Mouse (Mus musculus): ENCODE measurements around the gene Eddm3b. TPM values are rescaled to one million over a fixed set of nuclear protein-coding genes. Genes with fewer than 3 reads are reported as not detected.

The Eddm3b gene
- polyA plus RNA-seq, 1 experiment from 2014 or later: not detected

GRCm38 (mm10) chr14:51128775-51129623 is 14.8 kb downstream of the Eddm3b start:
- no peak overlapping the region for H3K4me2 ChIP-seq (replicated peaks)
- no peaks in the 10 kb centered on the region for H3K4me1 ChIP-seq
- no peak overlapping the region for H3K9ac ChIP-seq
- ATAC-seq (ENCODE audit: insufficient number of reproducible peaks, low FRiP score, low TSS enrichment, low read depth): no peak
- WGBS: 78% methylated on average over 9 of the region's 9 CpGs
- no peak overlapping the region for H3K27ac ChIP-seq (replicated peaks)
- H3K27me3 ChIP-seq: no peaks in the 10 kb centered on the region
- H3K36me3 ChIP-seq: no peaks in the 10 kb centered on the region
- H3K9me3 ChIP-seq (replicated peaks): 0 out of 2 replicates have a peak, but pooled peaks cover 5% of the 10 kb centered on the region
- H3K4me3 ChIP-seq (replicated peaks): no peak overlapping the region

DNA sequence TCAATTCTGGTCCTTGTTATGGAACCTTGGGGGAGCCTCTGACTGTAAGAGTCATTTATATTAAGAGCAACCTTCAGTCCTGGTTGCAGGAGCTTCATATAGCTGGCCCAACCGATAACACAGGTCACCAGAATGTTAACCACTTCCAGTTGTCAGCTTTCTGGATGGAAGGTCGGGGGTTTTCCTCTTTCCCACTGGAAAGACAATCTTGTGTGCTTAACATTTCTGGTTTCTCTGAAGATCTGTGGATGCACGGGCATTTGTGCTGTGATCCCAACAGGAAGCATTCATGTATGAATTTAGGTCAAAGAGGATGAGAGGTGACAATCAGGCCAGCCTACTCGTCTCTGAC is 15.4 kb downstream of the Eddm3b start:
- Histone ChIP-seq H3K4me2 (replicated peaks) (no peak overlapping the region), H3K9me3 (replicated peaks) (0 out of 2 replicates have a peak, but pooled peaks cover 5% of the 10 kb centered on the region), H3K27me3 (no peaks in the 10 kb centered on the region), H3K36me3 (no peaks in the 10 kb centered on the region), H3K27ac (replicated peaks) (no peak overlapping the region), H3K4me1 (no peaks in the 10 kb centered on the region), H3K9ac (no peak overlapping the region), H3K4me3 (replicated peaks) (no peak overlapping the region)
- no peak for ATAC-seq (ENCODE audit: insufficient number of reproducible peaks, low FRiP score, low TSS enrichment, low read depth)
- 58% methylated on average over 4 of the region's 4 CpGs for WGBS

DNA sequence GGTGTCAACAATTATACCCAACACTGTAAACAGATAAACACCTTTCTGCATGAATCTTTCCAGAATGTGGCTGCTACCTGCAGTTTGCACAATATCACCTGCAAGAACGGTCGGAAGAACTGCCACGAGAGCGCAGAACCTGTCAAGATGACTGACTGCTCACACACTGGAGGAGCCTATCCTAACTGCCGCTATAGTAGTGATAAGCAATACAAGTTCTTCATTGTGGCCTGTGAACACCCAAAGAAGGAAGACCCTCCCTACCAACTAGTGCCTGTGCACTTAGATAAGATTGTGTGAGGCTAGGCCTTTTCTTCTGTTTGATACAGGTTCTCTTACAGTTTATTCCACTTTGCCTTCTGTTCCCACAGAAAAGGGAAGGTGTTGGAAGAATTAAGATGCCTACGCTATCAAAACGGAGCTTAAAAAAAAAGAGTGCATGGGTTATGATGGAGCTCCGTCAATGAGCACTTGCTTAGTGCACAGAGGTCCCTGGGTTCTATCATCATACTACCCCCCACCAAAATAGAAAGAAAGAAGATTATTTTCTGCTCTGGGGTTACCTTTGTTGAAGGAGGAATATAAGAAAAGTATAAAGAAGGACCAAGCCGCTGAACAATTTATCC is 16.2 kb downstream of the Eddm3b start:
- Histone ChIP-seq H3K9ac (no peak overlapping the region), H3K9me3 (replicated peaks) (0 out of 2 replicates have a peak, but pooled peaks cover 5% of the 10 kb centered on the region), H3K4me1 (no peaks in the 10 kb centered on the region), H3K27ac (replicated peaks) (no peak overlapping the region), H3K4me2 (replicated peaks) (no peak overlapping the region), H3K36me3 (no peaks in the 10 kb centered on the region), H3K4me3 (replicated peaks) (no peak overlapping the region), H3K27me3 (no peaks in the 10 kb centered on the region)
- WGBS: 89% methylated on average over 9 of the region's 9 CpGs
- no peak for ATAC-seq (ENCODE audit: insufficient number of reproducible peaks, low FRiP score, low TSS enrichment, low read depth)

- no peak overlapping the region for H3K4me2 ChIP-seq (replicated peaks)
- H3K36me3 ChIP-seq: no peaks in the 10 kb centered on the region
- WGBS: 67% methylated on average over 7 of the region's 7 CpGs
- H3K9ac ChIP-seq: no peak overlapping the region
- H3K4me1 ChIP-seq: no peaks in the 10 kb centered on the region
- no peak overlapping the region for H3K27ac ChIP-seq (replicated peaks)
- no peaks in the 10 kb centered on the region for H3K9me3 ChIP-seq (replicated peaks)
- H3K4me3 ChIP-seq (replicated peaks): no peak overlapping the region
- no peak for ATAC-seq (ENCODE audit: insufficient number of reproducible peaks, low FRiP score, low TSS enrichment, low read depth)
- no peaks in the 10 kb centered on the region for H3K27me3 ChIP-seq
Measured at GRCm38 (mm10) chr14:51131086-51131815, 17.0 kb downstream of the Eddm3b start.

DNA sequence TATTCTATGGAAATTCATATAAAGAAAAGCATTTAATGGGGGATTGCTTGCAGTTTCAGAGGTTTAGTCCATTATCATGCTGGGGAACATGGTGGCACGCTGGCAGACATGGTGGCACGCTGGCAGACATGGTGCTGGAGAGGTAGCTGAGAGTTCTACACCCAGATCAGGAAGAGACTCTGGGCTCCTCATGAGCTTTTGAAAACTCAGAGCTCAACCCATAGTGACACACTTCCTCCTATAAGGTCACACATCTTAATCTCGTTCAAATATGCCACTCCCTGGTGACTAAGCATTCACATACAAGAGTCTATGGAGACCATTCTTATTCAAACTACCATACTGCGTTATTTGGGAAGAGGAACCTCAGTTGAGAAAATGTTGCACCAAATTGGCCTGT is 18.1 kb downstream of the Eddm3b start:
- Histone ChIP-seq H3K9ac (no peak overlapping the region), H3K4me2 (replicated peaks) (no peak overlapping the region), H3K4me1 (no peaks in the 10 kb centered on the region), H3K27me3 (no peaks in the 10 kb centered on the region), H3K9me3 (replicated peaks) (no peaks in the 10 kb centered on the region), H3K36me3 (no peaks in the 10 kb centered on the region), H3K27ac (replicated peaks) (no peak overlapping the region), H3K4me3 (replicated peaks) (no peak overlapping the region)
- 89% methylated on average over 4 of the region's 4 CpGs for WGBS
- no peak for ATAC-seq (ENCODE audit: insufficient number of reproducible peaks, low FRiP score, low TSS enrichment, low read depth)

GRCm38 (mm10) chr14:51140342-51140741 is 26.1 kb downstream of the Eddm3b start:
- no peak overlapping the region for H3K27ac ChIP-seq (replicated peaks)
- no peaks in the 10 kb centered on the region for H3K36me3 ChIP-seq
- no peak overlapping the region for H3K9ac ChIP-seq
- H3K9me3 ChIP-seq (replicated peaks): no peaks in the 10 kb centered on the region
- no peak overlapping the region for H3K4me2 ChIP-seq (replicated peaks)
- 67% methylated on average over 2 of the region's 2 CpGs for WGBS
- no peak for ATAC-seq (ENCODE audit: insufficient number of reproducible peaks, low FRiP score, low TSS enrichment, low read depth)
- H3K4me3 ChIP-seq (replicated peaks): no peak overlapping the region
- no peaks in the 10 kb centered on the region for H3K27me3 ChIP-seq
- H3K4me1 ChIP-seq: no peaks in the 10 kb centered on the region

DNA sequence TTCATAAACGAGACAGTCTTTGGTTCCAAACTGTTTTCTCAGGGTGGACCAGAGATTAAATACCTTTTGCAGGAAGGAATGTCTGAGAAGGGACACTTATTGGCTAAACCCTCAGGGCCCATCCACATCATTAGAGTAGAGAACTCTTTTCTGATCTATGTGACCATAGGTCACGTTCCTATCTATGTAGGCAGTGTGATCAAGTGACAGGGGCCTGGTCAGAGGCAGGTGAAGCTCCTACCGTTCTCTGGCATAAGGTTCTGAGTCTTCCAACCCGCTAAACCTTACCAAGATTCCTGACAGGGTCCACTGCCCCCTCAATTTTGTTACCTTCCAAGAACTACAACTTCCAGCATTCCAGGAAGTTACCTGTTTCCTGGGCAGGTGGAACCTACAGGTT is 27.9 kb downstream of the Eddm3b start:
- no peak for ATAC-seq (ENCODE audit: insufficient number of reproducible peaks, low FRiP score, low TSS enrichment, low read depth)
- H3K4me3 ChIP-seq (replicated peaks): no peak overlapping the region
- H3K4me2 ChIP-seq (replicated peaks): no peak overlapping the region
- H3K9me3 ChIP-seq (replicated peaks): no peaks in the 10 kb centered on the region
- 76% methylated on average over 4 of the region's 4 CpGs for WGBS
- H3K27ac ChIP-seq (replicated peaks): no peak overlapping the region
- no peak overlapping the region for H3K9ac ChIP-seq
- no peaks in the 10 kb centered on the region for H3K27me3 ChIP-seq
- H3K4me1 ChIP-seq: no peaks in the 10 kb centered on the region
- no peaks in the 10 kb centered on the region for H3K36me3 ChIP-seq

DNA sequence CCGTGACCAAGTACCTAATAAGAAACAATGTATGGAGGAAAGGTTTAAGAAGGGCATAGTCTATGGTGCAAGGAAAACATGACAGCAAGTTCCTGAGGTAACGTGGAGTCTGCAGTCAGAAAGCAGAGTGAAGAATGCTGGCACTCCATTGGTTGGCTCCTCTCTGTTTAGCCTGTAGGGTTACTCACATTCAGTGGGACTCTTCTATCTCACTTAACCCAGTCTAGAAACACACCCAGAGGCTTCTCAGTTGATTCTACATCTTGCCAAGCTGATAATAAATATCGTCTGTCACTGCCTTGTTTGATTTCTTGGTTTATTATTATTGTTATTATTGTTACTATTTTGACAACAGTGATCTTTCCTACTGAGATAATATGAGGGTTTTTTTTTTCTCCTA is 28.3 kb downstream of the Eddm3b start:
- ATAC-seq (ENCODE audit: insufficient number of reproducible peaks, low FRiP score, low TSS enrichment, low read depth): no peak
- Histone ChIP-seq H3K36me3 (no peaks in the 10 kb centered on the region), H3K4me1 (no peaks in the 10 kb centered on the region), H3K9me3 (replicated peaks) (no peaks in the 10 kb centered on the region), H3K27me3 (no peaks in the 10 kb centered on the region), H3K4me3 (replicated peaks) (no peak overlapping the region), H3K27ac (replicated peaks) (no peak overlapping the region), H3K4me2 (replicated peaks) (no peak overlapping the region), H3K9ac (no peak overlapping the region)
- 74% methylated on average over 3 of the region's 3 CpGs for WGBS

- H3K9me3 ChIP-seq (replicated peaks): no peaks in the 10 kb centered on the region
- H3K4me3 ChIP-seq (replicated peaks): no peak overlapping the region
- H3K27ac ChIP-seq (replicated peaks): no peak overlapping the region
- no peaks in the 10 kb centered on the region for H3K4me1 ChIP-seq
- H3K9ac ChIP-seq: no peak overlapping the region
- no peak overlapping the region for H3K4me2 ChIP-seq (replicated peaks)
- no peaks in the 10 kb centered on the region for H3K27me3 ChIP-seq
- no peak for ATAC-seq (ENCODE audit: insufficient number of reproducible peaks, low FRiP score, low TSS enrichment, low read depth)
- WGBS: 52% methylated on average over 4 of the region's 4 CpGs
- H3K36me3 ChIP-seq: no peaks in the 10 kb centered on the region
Measured at GRCm38 (mm10) chr14:51143287-51143686, 29.1 kb downstream of the Eddm3b start.

DNA sequence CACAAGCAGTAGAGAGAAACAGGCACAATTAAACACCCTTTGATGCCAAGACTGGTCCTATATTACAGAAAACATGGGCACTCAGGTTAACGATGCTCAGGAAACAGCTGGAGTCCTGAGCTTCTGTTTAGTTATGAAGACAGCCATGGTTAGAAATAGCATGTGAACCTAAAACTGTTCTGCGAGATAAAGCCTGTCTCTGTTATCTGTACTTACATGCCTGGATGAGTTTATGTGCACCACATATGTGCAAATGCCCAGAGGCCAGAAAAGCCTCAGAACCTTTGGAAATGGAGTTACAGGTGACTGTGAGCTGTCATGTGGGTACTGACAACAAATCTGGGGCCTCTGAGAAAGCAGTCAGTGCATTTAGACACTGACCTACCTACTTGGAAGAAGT is 29.7 kb downstream of the Eddm3b start:
- Histone ChIP-seq H3K4me3 (replicated peaks) (no peak overlapping the region), H3K4me2 (replicated peaks) (no peak overlapping the region), H3K27me3 (no peaks in the 10 kb centered on the region), H3K4me1 (no peaks in the 10 kb centered on the region), H3K27ac (replicated peaks) (no peak overlapping the region), H3K36me3 (no peaks in the 10 kb centered on the region), H3K9ac (no peak overlapping the region), H3K9me3 (replicated peaks) (no peaks in the 10 kb centered on the region)
- ATAC-seq (ENCODE audit: insufficient number of reproducible peaks, low FRiP score, low TSS enrichment, low read depth): no peak
- 69% methylated on average over 2 of the region's 2 CpGs for WGBS

DNA sequence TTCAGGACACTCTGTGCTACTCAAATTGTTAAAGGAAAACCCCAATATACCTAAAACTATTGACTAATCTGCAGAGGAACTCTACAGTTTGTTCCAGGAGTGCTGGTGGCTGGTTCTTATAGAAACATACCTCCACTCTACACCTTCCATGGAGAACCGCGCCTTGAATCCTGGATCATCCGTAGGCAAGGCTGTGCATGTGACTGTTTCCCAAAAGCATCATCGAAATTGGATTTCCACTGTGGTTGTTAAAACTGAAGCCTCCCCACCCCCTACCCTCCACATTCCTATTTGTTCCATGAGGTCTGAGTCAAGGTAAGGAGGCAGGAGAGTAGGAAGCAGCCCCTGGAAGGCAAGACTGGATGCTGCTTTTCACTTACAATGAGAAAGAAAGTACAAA is 30.2 kb downstream of the Eddm3b start:
- no peak overlapping the region for H3K4me3 ChIP-seq (replicated peaks)
- H3K36me3 ChIP-seq: no peaks in the 10 kb centered on the region
- no peaks in the 10 kb centered on the region for H3K9me3 ChIP-seq (replicated peaks)
- no peaks in the 10 kb centered on the region for H3K4me1 ChIP-seq
- H3K27me3 ChIP-seq: no peaks in the 10 kb centered on the region
- ATAC-seq (ENCODE audit: insufficient number of reproducible peaks, low FRiP score, low TSS enrichment, low read depth): no peak
- no peak overlapping the region for H3K4me2 ChIP-seq (replicated peaks)
- WGBS: 95% methylated on average over 4 of the region's 4 CpGs
- no peak overlapping the region for H3K27ac ChIP-seq (replicated peaks)
- H3K9ac ChIP-seq: no peak overlapping the region

Measured in embryonic facial prominence, embryonic 15.5 days (tissue).